Mouse (Mus musculus) cortical plate, adult 2 months (tissue): Measurements from ENCODE around the gene Phactr1.

Experiments used
- CTCF ChIP-seq: fragments of 200-500 bp; IDR thresholded peaks from 2 replicates; pipeline ENCODE4 v1.5.1; 2011; ENCODE audit warnings: mild to moderate bottlenecking, control low read depth, low read length; ENCODE audit not compliant: insufficient read depth; ENCODE audit errors: extremely low read depth
- POLR2A ChIP-seq: fragments of 200-500 bp; IDR thresholded peaks from 2 replicates; pipeline ENCODE4 v1.6.1; 2011; ENCODE audit warnings: mild to moderate bottlenecking, low read length, control low read depth; ENCODE audit not compliant: insufficient read depth; ENCODE audit errors: extremely low read depth

GRCm38 (mm10) chr13:42985806-42986205 lies 305.4 kb downstream of the Phactr1 start:
- TF ChIP-seq POLR2A: no peak
- no peak for TF ChIP-seq CTCF
